Mouse (Mus musculus): Measurements from ENCODE around the gene 2310061I04Rik.
A peak's percentile ranks its signal among the peaks of the same experiment; 100 is the strongest.
"Not testable (repeated sequence)": the region's sequence is repeated elsewhere in the genome, so short reads cannot be mapped to it uniquely, and the experiment has no call there.

The 2310061I04Rik gene

DNA sequence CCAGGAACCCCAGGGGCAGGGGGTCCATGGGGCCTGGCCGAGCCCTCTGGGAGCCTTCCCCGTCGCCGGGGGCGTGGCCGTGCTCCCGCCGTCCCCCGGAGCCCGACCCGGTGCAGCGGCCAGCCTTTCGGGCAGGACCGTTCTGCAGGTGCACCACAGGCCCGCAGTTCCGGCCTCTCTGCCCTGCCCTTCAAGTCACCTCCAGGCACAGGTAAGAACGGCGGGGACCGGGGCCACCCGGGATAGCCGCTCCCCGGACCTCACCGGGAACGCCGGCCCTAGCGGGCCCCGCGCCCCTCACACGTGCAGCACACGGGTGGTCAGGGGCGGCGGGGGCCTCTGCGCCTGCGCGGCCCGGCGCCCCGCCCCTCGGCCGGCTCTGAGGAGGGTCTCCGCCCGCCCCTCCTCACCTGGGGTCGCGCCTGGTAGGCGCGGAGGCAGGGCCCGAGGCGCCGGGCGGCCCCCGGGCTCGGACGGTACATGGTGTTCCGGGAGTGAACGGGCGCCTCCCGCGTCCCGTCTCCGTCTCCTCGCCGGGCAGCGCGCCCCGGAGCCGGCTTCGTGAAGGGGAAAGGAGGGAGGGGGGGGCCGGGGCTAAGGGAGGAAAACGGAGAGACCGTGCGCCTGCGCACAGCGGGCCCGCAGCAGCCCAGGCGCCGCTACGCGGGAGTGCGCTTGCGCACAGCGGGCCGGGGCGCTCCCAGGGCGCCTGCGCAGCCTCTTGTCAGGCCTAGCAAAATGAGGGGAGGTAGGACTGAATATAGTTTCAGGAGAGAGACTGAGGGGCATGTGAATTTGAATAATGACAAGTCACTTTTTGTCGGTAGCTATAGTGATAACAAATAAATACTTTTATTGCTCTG, at the start of gene 2310061I04Rik:
2310061I04Rik (minus strand) TSS at position 651 of the 863 bp plus-strand sequence.
- DNase-seq (ENCODE audit: low read depth), result peak; percentile 91

DNA sequence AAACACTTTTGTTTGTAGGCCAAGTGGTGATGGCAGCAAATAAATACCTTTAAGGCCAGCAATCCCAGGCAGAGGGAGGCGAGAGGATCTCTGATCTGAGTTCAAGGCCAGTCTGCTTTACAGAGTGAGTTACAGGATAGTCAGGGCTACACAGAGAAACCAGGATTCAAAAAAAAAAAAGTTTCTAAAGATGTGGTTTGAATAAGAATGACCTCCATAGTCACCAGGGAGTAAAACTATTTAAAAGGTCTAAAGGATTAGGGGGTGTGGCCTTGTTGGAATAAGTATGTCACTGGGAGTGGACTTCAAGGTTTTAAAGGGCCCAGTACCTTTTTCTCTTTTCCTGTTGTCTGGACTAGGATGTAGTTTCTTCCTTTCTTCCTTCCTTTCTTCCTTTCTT, 42.7 kb upstream of the 2310061I04Rik start:
- DNase-seq (ENCODE audit: low read depth), result no peak

DNA sequence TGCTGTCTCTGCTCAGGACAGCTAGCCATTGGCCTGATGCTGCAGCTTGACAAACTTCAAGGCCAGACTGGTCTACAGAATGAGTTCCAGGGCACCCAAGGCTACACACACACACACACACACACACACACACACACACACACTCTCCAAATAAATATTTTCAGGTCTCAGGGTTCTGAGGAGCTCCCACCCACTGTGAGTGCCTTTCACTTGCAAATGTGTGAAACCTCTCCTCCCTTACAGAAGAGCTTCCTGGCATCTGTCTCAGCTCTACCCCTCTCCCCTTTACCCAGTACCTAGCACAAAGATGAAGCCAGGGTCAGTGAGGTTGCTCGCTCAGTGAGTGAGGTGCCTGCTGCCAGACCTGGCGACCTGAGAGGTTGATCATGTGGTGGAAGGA, 41.9 kb upstream of the 2310061I04Rik start:
- DNase-seq (ENCODE audit: low read depth), result no peak

DNA sequence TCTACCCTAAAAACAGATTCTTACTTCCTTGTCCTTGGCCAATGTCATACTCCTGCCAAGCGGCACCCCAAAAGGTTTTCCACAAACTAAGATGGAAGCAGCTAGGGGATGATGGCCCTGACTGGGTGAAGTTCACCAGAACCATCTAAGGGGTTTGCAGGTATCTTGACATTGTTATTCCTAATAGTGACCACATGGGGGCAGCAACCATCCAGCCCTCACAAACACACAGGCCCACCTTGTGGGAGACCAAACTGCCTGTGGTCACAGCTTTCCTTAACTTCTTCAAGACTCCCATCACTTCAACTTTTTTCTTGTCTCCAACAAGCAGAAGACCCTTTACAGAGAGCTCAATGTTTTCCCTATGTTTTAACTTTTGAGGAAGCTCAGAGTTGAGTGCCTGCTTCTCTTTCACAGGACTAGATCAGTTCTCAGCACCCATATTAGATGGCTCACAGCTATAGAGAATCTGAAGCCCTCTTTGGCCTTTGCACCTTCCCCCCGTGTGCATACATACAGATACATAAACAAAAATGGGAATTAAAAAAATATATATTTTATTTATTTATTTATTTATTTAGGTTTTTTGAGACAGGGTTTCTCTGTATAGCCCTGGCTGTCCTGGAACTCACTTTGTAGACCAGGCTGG, 40.6 kb upstream of the 2310061I04Rik start:
- DNase-seq (ENCODE audit: low read depth), result peak; percentile 86

DNA sequence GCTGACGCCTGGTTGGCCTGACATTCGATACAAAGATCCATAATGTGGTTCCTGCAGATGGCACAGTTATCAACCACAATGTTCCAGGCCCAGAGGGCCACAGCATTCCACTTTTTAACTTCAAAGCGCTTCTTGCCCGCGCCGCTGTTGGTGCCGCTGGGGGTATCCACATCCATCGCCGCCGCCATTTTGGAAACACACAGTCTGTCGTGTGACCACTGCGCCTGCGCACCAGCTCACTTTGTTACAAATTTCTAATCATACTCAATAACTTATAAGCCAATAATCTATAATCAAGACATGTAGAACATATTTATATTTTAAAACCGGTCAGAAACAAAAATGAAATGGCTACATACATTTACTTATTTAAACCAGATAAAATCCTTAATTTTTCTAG, 38.5 kb upstream of the 2310061I04Rik start:
- not testable (repeated sequence) for DNase-seq (ENCODE audit: low read depth)

DNA sequence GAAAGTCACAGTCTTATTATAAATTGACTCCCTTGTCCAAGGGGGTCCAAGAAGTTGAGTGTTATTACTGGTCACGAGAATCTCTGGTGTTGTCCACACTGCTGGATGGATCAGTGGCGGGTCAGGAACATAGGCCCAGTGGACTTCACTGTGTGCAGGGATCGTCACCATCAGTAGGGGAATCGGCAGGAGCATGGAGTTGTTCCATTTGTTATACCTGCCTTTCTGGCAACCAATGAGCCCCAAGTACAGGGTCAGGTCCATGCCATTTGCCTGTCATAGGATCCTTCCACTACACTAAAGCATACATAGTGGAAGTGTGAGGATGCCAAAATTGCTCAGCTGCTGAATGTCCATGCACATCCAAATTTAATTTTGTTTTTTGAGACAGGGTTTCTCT, 35.4 kb upstream of the 2310061I04Rik start:
- DNase-seq (ENCODE audit: low read depth), result no peak

DNA sequence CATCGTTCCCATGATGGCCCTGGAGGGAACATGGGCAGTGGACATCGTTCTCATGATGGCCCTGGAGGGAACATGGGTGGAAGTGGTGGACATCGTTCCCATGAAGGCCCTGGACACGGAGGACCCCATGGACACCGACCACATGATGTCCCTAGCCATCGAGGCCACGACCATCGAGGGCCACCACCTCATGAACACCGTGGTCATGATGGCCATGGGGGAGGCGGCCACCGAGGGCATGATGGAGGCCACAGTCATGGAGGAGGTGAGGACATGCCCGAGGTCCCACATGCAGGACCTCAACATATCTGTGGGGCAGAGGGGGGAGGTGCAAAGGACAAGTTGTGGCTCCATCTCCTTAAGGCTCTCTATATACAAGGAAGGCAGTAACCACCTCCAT, 33.4 kb upstream of the 2310061I04Rik start:
- DNase-seq (ENCODE audit: low read depth), result no peak

DNA sequence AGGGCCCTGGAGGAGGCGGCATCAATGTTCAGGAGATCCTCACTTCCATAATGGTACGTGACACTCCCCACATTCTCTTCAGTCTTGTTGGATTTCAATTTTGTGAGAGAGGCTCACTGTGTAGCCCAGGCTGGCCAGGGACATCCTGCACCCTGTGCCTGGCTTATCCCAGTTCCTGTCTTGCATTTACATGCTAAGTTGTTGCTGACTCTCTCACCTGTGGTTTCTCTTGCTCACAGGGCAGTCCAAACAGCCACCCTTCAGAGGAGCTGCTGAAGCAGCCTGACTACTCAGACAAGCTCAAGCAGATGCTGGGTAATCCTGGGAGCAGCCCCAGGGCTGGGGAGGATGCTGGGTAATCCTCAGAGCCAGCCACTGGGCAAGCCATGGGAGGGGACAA, 32.3 kb upstream of the 2310061I04Rik start:
- no peak for DNase-seq (ENCODE audit: low read depth)

DNA sequence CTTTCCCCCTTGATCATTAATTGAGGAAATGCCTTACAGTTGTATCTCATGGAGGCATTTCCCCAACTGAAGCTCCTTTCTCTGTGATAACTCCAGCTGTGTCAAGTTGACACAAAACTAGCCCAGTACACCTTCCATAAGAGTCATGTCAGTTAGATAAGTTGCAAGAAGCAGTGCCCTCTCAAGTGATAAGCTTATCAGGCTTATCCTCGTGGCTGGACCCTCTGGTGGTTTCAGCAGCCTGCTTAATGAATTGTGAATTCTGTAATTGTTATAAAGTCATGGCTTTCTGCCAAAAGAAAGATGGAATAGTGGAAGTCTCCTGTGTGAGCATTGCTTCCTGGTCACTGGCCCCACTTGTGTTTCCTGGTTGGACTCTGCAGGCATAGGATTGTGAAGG, 30.2 kb upstream of the 2310061I04Rik start:
- DNase-seq (ENCODE audit: low read depth), result no peak

DNA sequence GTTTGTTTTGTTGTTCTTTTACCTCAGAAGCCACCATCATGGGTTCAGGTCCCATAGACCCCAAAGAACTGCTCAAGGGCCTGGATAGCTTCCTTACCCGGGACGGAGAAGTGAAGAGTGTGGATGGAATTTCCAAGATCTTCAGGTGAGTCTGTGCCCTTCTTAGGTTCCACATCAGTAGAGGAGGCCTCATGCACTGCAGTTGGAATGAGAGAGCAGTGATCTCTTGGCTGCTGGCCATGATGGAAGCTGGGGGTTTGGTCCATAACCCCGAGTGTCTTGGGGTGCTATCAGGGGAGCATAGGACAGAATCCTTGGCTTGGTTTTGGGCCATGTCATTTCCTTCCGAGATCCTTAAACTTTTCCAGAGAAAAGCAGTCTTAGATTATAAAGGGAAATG, 26.1 kb upstream of the 2310061I04Rik start:
- DNase-seq (ENCODE audit: low read depth), result no peak

DNA sequence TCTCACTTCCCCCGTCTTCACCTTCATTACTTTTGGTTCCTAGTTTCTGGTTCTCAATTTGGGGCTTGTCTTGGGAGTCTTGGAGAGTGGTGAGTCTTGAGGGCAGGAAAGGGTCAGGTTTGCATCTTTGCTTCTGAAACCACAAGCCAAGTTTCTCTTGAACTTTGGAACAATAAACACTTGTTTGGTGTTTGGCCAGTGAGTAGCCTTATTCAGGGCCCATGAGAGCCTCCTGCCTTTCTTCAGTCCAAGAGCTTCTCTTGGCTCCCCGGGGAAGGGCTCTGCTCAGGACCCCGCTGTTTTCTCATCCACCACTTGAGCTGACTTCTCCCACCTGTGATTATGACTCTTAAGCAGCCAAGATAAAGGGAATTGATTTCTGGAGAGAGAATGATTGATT, 25.3 kb upstream of the 2310061I04Rik start:
- DNase-seq (ENCODE audit: low read depth), result no peak

DNA sequence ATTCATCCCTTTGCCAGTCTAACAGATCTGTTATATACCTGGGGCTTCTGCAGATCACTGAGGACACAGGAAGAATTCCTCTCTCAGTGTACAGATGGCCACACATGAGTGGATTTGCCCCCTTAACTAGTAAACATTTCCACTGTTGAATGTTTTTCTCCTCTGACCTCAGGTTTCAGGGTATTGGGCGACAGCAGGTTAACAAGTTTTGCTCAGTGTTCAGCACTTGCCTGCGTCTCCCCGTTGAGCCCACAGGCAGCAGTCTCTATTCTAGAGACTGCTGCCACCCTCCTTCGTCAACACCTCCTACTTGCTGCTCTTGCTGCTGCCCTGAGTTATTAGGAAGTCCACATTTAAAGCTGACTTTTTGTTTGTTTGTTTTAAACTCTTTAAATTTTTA, 24.5 kb upstream of the 2310061I04Rik start:
- DNase-seq (ENCODE audit: low read depth), result no peak

DNA sequence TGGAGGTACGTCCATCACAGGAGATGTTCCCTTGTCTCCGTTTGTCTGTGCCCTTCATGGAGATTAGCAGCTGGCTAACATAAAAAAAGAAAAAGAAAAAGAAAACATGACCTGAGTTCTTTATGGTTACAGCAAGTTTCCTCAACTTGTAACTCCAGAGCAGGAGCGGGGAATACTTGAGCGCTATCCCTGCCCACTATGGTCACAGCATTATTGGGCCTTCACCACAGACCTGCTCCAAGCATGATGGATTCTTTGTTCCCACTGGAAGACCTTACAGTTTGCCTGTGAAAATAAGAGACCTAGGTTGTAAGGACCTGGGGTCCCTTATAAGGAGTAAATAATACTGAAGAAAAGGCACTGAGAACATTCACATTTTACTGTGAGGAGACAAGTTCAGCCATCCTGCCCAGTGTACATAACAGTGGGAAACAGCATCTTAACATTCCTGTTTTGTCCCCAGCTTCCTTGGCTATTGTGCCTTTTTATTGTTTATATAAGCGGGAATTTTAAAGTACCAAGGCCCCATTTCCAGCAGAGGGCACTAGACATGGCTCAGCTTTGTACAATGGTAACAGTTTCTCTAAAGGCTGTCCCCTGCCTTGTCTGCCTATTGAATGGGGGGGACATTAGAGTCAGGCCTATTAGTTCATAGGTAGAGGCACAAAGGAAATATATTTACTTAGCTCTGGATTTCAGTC, 23.8 kb upstream of the 2310061I04Rik start:
- peak; percentile 71 for DNase-seq (ENCODE audit: low read depth)

DNA sequence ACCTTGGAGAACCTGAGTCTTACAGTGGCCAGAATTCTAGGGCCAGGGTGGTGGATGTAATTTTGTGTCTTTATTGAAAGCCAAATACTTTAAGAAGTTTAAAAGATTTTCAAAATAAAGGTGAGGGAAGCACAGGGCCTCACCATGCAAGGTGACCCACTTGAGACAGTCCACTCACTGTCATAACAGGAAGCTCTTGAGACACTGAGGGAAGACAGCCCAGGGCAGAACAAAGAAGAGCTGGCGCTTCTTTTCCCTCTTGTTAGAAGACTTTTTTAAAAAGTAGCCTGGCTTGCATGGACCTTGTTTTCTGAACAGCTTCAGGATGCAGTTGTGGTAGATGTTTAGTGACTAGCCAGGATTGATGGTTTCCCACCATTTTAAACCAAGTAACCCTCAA, 23.2 kb upstream of the 2310061I04Rik start:
- DNase-seq (ENCODE audit: low read depth), result no peak

DNA sequence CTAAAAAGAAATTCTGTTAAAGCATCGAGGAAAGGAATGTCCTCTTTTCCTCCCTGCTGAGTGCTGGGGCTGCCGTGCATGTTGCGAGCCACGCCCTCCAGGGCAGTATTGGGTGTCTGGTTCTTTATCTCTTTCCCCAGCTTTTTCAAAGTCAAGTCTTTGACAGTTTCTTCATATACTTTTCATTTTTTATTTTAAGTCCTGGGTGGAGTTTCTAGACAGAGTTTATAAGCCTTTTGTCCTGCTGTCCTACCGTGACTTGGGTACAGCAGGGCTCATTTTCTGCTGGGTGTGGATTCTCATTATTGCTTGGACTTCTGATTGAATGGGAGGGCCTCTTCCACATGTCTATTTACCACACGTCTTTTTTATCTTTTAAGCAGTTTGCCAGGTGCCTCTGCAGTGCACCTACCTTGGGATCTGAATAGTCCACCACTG, 22.7 kb upstream of the 2310061I04Rik start:
- no peak for DNase-seq (ENCODE audit: low read depth)

DNA sequence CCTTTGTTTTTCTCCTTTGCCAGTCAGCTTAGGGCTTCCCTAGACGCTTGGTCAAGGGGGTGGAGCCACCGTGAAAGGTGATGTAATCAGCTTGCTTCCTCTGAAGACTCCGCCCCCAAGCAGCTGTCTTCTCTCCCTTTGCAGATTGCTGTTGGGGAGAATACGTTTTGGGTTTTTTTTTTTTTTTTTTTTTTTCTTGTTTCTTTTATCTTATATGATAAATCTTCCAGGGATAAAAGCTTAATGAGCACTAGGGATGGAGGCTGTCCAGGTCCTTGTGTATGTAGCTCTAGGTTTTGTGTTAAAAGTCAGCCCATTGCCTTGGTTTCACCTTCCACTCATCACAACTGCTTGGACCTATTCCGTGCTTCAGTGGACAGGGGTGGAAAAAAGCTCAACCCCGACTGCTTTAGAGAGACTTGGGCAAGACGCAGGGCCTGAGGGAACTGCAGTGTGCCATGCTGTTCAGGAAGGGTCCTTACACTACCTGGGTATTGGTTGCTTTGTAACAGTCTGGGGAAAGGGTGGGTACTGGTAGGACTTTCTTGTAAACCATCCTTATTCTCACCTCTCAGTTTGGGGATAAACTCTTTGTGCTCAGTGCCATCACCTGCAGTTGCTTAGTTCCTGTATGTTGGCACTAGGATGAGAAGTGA, 22.0 kb upstream of the 2310061I04Rik start:
- DNase-seq (ENCODE audit: low read depth), result peak; percentile 99

DNA sequence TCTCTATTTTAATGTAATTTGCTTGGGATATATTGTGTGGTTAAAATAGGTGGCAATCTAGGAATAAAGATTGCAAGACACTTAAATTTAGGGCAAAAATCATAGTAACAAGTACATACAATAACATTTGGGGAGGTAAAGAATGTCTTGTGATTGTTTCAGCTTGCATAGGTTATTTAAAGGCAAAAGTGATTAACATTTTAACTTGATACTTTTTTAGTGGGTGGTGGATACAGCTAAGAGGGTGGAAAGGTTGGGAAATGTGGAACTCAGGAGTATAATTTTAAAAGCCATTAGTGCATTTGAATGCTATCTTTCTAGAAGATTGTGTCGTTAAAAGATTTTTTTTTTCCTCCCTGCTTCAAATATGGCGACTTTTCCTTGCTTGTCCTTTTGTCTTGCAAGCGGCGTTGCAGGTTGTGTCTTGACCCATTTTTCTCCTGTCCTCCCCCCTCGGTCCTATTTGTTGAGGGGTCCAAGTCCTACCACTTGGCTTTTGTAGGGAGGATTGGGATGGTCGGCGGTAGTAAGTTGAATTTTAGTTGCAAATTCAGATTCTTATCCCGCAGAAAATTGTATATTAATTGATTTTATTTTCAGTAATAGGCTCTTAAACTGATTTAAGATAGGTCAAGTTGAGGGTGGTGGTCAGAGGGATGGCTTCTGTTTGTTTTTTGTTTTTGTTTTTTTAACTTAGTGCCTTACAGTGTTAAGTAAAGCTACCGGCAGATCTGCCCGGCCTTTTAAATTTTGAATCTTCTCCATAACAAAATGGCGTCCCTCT, 21.2 kb upstream of the 2310061I04Rik start:
- DNase-seq (ENCODE audit: low read depth), result peak; percentile 88

DNA sequence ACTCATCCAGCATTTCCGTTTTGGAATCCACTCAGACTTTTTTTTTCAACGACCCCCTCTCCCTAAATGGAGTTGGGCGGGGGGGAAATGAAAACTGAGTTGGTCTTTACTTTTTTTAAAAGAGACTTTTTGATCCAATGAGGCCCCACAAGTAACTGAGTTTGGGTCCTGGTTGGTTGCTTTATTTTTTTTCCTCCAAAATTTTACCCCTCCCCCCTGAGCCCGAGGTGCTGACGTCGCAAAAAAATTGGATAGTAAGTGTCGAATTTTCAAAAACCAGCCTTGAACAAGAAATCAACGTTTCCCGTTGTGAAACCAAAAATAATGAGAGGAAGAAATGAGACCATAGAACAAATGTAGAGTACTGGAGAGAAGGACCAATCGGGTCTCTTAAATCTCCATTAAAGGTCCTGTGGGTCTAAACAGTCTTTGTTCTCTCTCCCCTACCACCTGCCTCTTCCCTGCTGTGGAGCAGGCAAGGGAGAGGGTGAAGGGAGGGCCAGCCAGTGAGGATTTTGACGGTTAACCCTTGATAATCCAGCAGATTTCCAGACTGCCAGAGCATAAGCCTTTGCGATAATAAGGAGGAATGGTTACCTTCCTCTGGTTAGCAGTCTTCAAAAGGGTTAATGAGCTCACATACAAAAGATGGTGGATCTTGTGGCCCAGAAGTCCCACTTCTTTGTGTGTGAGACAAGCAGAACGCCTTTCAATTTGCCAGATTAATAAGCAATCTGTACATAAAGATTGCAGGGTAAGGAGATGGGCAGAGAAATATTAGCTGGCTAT, 20.4 kb upstream of the 2310061I04Rik start:
- peak; percentile 75 for DNase-seq (ENCODE audit: low read depth)

DNA sequence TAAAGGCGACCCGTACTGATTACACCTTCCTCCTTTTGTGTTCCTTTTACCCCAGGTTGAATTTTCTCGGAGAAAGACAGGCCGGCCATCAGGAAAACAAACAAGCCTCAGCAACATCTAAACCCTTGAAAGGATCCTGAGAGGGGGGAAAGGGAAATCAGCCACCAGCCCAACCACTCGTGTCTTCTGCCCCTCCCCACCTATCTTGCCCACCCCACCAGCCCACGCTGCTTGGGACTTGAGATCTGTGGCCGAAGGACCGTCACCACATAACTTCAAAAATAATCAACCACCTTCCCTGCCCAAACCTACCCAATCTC, 19.9 kb upstream of the 2310061I04Rik start:
- DNase-seq (ENCODE audit: low read depth), result peak; percentile 74

DNA sequence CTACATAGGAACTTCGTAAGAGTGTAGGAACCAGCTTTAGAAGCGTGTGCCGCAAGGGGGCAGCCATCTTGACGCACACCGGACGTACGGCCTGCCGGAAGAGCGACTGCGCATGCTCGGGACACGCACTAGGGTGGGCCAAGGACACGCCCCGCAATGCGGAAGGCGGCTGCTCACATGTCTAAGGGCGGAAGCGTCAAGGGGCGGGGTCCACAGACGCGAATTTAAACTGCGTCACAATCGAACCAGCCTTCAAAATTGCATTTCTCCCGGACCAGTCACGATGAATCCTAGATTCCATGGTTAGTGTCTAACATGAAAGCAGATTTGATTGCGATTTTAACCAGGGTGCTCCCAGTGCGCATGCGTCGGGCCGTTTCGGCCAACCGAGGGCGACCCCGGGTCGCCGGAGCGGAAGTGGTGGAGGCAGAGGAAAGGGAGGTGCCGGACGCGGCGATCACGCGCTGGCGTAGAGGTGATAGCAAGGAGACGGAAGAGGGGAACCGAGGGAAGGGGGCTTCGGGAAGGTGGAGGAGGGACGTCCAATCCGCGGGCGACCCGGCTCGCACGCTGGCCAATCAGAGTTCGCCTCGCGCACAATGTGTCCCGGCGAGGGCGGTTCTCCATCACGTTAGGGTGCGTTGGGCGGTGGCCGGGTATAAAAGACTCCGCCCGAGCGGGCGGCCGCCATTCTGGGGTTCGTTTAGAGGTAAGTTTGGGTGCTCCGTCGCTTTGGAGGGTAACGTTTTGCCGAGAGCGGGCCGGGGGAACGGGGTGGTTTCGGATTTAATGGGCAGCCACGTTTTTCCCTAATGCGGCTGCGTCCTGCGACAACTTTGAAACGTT, 19.3 kb upstream of the 2310061I04Rik start, which contains the start of the genes Mrps18b and Ppp1r10:
Mrps18b (minus strand) TSS at position 93 of the 846 bp plus-strand sequence.
Ppp1r10 (plus strand) TSS at position 138 of the 846 bp plus-strand sequence.
- DNase-seq (ENCODE audit: low read depth), result peak; percentile 100

Measured in 416B (cell line).